Mouse (Mus musculus): Measurements from ENCODE around the gene Stk10. TPM values are rescaled to one million over a fixed set of nuclear protein-coding genes. Genes with fewer than 3 reads are reported as not detected.

The Stk10 gene
- total RNA-seq, 2 experiments from 2014 or later, result 13.9 to 16.7 TPM

DNA sequence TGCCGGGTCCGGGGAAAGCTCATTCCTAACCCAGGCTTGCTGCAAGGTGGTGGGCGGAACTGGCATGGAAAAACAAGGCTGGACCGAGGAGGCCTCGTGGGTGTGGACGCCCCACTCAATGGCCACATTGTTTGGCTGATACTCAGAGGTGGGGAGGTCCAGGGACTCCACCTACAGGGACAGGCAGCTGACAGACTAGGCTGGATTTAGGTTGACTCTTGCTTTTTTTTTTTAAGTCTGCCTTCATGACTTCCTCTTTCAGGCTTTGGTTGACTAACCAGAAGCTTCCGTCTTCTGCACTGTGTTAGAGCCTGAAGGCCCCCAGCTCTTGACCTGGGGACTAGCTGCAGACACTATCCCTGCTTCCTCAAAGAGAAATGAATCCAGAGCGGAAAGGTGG, 32.0 kb downstream of the Stk10 start:
- intact Hi-C loops (cut with DNase I), result loop anchor here (2.0 kb wide), 1 partner anchor 30 kb away; no protein-coding TSS in a partner anchor
- peak in 1 of 2 experiments; percentile 49 for DNase-seq

DNA sequence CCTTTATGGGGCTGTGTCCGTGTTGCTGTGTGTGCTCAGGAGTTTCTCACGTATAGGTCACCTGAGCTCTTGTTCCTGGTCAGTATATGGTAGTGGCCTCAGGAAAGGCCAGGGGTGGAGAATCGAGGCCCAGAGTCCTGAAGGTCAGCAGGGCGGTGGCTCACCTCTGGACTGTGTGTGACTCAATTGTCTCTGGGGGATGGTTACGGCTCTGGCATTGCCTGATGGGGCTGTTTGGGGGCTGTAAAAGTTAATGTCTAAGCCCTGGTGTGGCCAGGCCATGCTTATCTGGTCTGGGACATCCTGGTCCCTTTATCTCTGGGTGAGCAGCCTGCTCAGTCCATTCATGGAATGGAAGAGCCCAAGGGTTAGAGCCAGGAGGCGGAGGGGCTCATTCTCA, 33.1 kb downstream of the Stk10 start:
- intact Hi-C loops (cut with DNase I), result no loop called here
- DNase-seq, result no peak

DNA sequence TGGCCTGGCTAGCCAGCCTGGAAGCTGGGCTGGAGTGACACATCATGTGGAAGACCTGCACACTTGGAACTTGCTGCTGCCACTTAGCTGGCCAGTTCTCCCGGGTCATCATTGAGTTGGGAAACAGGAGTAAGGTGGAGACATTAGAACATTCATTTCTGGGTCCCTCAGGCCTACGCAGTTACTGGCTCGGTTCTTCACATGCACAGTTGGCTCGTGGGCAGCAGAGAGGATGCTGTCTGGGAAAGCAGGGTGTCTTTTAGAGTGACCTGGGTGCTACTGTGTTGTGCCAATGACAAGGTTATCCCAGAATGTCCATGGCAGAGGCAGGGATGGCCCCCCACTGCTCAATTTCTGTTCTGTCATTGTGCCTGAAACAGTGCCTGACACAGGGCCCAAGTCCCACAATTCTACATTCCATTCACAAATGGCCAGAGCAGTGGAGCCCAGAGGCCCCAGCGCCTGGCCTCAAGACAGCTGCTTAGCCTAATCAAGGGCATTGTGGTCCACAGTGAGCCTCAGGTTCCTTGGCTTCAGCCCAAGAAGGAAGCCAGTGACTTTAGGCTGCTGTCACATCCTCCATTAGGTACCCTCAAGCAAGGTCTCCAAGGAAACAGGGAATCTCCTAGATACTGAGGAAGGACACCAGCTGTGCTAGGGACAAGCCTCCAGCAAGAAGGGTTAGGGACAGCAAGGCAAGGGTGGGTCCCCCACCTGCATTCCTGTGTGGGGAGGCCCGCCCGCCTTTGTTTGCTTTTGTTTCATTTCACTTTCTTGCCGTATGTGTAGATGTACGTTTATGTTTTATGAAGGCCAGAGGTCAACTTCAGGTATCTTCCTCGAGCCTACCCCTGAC, 34.1 kb downstream of the Stk10 start:
- intact Hi-C loops (cut with DNase I), result no loop called here
- DNase-seq, result peak in 1 of 2 experiments; percentile 9

DNA sequence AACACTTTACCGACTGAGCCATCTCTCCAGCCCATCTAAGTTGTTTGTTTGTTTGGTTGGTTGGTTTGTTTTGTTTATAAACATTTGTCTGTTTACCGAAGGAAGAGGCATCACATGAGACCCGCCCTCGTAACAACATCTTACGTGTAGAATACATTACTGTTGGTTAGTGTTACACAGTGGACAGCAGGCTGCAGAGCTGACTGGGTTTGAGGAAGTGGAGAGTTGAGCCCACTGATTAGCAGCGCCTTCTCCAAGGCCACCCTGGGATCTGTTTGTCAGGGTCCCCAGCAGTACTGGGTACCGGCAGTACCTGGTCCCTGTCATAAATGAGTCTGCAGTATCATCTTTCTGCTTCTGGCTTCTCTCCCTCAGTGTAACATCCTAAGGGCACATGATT, 35.0 kb downstream of the Stk10 start:
- intact Hi-C loops (cut with DNase I), result no loop called here
- no peak for DNase-seq

DNA sequence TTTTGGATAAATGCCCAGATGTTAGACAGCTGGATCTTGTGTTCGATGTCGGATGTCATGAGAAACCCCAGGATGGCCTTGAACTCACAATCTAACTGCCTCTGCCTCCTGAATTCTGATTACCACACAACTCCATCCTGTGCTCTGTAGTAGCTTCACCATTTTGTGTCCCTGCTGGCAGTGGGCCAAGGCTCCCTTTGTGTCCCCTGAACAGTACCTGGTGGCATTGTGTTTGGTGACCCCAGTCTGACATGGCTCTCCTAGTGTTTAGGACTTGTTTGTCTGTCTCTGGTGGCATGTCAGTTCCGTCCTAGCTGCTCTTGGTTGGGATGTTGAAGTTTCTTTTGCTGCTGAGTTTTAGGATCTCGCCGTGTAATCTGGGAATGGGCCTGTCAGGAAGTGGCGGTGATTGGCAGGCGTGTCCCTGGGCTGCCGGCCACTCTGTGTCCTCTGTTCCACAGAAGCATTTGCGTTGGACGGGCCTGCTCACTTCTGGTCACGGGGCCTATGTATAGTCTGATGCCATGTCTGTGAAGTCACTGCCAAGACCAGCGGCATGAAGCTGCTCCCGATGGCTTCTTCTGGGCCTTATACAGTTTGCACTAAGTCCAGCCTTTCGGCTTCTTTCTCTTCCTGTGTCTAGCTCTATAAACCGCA, 35.7 kb downstream of the Stk10 start:
- intact Hi-C loops (cut with DNase I), result no loop called here
- DNase-seq, result peak in 1 of 2 experiments; percentile 26

DNA sequence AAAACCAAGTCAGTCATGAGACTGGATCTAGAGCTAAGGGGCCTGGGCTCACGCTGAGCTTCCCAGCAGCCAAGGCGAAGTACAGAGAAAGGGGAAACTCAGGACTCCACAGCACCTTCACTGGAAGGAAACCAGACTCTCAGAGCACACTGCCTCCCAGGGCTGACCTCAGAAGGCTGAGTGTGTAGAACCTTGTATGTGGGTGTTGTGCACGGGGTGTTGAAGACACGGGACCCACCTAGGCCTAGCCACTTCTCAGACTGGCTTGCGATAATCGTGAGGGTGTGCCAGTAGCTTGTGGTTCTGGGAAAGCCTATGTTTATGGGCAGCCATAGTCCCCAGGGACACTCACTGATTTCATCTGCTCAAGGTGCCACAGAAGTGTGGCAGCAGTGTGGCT, 38.0 kb downstream of the Stk10 start:
- no peak for DNase-seq
- intact Hi-C loops (cut with DNase I), result no loop called here

DNA sequence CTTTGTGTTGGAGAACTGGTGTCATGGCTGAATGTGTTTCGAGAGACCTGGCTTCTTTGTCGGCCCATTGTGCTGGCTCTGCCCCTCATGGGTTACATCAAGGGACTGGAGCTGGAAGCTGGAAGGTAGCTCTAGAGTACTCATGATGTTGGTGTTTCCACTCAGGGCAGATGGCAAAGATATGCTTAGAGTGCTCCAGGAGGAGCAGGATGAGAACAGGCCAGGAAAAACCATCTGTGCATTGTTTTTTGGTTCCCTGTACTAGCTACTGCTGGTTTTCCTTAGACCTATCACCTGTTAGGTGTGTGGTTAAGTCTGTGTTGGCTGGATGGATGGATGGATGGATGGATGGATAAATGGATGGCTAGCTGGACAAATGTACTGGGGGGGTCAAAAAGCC, 40.6 kb downstream of the Stk10 start:
- intact Hi-C loops (cut with DNase I), result no loop called here
- DNase-seq, result no peak

DNA sequence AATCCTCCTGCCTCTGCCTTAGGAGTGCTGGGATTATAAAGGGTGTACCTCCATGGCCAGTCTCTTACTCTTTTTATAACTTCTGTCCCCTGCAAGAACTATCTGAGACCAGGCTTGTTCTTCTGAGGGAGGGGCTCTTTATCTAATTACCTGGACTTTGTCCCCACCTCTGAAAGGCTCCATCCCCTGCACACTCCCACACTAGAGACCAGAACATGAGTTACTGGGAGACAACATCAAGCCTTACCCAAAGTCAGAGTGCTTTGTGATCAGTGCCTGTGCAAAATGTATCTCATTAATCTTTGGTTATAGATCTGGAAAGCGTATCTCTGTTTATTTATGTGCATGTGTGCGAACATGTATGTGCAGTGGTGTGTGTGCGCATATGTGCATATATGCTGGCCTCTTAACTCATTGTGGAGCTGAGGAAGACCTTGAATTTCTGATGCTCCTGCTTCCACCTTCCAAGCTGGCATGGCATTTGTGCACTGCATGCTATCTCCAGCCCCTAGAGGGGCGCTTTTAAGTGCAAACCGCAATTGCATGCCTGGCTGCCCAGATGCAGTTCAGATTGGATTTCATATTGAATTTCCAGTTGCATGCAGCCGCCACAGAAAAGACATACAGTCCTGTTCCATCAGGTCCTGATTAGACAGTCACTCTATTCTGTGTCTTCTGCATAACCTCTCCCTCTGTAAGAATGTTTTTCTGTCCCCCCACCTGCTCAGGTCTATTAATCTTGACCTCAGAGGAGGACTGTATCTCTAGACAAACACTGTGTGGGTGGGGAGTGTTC, 43.1 kb downstream of the Stk10 start:
- intact Hi-C loops (cut with DNase I), result no loop called here

DNA sequence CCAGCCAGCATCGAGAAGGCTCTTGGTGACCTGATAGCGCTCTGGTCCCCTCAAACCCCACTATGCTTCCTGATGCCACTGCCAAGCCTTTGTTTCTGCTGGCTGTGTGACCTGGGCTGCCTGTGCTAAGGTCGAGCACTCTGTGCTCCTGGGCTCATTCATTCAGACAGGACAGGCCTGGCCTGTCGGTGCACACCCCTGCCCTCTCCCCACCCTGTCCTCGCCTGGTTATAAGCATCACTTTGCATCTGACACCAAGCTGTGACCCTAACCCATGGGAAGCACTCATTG, 43.6 kb downstream of the Stk10 start:
- intact Hi-C loops (cut with DNase I), result no loop called here
- no peak for DNase-seq

More for the DNA sequence above, 43.1 kb downstream of the Stk10 start:
- DNase-seq, result no peak

DNA sequence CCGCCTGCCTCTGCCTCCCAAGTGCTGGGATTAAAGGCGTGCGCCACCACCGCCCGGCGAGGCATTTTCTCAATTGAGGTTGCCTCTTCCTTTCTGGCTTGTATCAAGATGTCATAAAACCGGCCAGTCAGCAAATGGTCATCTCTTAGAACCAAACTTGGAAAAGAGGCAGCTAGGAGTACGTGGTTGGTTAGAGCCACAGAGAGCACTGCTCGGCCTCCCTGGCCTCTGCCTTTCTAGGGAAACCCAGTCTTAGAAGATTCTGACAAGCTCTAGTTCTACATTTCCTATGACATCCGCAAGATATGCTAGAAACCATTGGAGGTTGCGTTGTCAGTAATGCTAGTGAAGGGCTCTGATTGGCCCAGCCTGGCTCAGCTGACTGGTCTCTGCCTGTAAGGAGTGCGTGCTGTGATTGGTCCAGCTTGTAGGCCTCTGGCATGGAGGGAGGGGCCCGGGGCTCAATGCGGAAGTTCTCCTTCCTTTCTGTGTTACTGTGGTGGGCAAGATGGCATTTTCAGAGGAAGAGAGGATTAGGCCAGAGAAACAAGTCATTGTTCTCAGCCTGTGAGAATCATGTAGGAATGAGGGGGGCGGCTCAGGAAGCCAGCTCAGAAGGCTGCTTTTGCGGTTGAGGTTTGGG, 47.3 kb downstream of the Stk10 start:
- DNase-seq, result peak in 1 of 2 experiments; percentile 57
- intact Hi-C loops (cut with DNase I), result no loop called here

DNA sequence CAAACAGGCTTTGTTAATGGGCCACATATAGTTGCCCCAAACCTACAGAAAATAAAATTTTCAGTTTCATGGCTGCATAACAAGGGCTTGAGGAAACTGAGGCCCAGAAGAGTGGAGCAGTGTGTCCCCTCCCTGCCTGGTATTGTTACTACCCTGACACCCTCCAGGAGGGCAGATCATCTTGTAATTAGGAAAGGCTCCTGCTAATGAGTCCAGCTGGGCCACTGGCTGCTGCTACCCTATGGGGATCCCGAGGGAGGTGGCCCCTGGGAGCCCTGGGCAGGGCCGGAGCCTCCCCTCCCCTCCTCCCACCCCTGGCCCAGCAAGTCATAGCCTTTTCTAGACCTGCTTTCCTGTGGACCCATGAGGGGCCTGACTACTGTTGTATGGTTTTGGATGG, 47.9 kb downstream of the Stk10 start:
- DNase-seq, result no peak
- intact Hi-C loops (cut with DNase I), result no loop called here

DNA sequence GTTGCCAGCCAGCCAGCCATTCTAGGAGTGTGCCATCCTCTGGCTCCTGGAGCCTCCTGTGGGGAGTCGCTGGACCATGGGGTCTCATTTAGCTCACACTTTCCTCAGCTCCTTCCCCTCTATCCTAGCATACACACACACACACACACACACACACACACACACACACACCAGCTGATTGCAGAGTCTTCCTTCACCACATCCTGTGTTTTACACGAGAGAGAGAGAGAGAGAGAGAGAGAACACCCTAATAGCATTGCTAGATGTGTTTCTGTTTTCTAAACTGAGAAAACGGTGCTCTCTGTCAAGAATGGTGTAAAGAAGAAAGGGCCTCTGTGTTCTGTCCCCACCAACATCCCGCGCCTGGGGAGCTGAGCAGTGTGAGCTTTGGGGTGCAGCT, 49.7 kb downstream of the Stk10 start:
- no peak for DNase-seq
- intact Hi-C loops (cut with DNase I), result no loop called here

DNA sequence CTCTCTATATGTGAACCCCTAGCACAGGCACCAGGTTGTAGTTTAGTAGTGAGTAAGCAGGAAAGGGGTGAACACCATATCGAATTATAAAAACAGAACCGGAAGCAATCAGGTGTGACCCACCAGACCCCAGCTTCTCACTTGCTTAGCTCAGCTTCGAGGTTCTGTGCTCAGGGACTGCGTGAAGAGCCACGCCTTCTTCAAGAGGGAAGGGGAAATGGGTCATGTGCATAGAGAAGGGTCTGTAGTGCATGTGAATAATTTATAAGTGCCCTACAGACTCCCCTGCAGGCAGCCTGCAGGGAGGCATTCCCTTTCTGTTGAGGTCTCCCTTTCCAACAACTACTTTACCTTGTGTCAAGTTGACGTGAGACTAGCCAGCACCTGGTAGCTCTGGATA, 52.9 kb downstream of the Stk10 start:
- no peak for DNase-seq
- intact Hi-C loops (cut with DNase I), result no loop called here

DNA sequence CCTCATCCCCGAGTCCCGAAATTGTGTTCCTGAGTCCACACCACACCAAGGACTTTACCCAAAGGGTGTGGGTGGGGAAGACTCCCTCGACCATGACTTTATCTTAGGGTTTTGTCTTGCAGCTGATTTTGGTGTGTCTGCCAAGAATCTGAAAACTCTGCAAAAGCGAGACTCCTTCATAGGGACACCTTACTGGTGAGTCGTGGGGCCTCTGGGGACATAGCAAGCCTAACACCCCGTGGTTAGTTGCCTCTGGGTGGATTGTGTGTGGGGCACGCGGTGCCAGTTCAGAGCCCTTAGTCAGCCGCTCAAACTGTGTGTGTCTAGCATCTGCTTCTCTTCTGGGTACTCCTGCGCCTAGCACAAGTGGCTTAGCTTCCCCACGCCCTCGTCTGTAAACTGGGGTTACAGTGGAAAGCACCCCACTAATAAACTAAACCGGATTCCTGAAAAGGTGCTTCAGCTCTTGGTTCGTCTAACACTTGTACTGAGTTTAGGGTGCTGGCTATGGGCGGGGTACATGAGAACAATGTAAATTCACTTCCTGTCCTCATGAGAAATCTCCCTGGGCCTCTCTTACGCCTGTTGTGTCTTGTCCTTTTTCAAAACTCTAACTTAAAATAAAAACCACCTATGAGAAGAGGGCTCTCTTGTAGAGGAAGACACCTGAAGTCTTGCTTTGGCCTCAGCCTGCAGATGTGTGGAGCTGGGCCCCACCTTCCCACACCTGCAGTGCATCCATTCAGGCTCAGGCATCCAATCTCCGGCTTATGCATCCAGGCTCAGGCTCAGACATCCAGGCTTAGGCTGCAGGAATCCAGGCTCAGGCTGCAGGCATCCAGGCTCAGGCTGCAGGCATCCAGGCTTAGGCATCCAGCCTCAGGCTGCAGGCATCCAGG, 54.3 kb downstream of the Stk10 start:
- intact Hi-C loops (cut with DNase I), result loop anchor here (1.0 to 2.0 kb wide), 3 partner anchors 57 to 245 kb away; no protein-coding TSS in a partner anchor
- DNase-seq, result no peak

DNA sequence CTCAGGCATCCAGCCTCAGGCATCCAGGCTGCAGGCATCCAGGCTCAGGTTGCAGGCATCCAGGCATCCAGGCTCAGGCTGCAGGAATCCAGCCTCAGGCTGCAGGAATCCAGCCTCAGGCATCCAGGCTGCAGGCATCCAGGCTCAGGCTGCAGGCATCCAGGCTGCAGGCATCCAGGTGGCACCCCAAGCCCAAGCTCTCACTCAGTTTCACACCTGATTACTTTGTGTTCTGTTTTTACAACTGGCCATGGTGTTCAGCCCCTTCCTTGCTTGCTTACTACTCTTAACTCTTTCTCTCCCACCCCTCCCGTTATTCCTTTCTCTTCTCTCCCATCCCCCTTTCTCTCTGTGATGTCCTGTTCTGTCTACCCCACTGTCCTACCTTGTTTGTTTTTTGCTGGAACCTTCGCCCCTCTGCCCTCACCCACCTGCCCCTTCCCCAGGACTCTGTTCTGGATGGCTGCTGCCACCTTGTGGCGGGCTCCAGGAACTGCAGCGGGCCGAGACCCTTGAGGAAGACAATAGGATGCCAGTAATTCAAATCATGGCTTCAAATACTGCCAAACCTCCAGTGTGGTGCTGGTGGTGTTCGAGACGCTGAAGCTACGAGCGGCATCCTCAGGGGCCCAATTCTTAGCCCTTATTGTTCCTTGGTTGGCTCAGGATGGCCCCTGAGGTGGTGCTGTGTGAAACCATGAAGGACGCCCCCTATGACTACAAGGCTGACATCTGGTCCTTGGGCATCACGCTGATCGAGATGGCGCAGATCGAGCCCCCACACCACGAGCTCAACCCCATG, 55.2 kb downstream of the Stk10 start:
- peak; percentile 76 to 87 for DNase-seq
- intact Hi-C loops (cut with DNase I), result loop anchor here (1.0 to 2.0 kb wide), 3 partner anchors 57 to 245 kb away; no protein-coding TSS in a partner anchor

DNA sequence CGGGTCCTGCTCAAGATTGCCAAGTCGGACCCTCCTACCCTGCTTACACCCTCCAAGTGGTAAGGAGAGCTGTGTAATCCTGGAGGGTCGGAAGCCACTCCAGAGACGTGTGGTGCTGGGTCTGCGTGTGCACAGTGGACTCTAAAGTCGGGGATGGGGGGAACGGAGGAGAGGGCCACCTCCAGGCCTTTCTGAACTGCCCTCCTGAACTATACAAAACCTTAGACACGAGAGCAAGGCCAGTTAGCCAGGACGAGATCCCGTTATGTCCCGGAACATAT, 55.7 kb downstream of the Stk10 start:
- no peak for DNase-seq
- intact Hi-C loops (cut with DNase I), result loop anchor here (1.0 to 2.0 kb wide), 3 partner anchors 58 to 246 kb away; no protein-coding TSS in a partner anchor

DNA sequence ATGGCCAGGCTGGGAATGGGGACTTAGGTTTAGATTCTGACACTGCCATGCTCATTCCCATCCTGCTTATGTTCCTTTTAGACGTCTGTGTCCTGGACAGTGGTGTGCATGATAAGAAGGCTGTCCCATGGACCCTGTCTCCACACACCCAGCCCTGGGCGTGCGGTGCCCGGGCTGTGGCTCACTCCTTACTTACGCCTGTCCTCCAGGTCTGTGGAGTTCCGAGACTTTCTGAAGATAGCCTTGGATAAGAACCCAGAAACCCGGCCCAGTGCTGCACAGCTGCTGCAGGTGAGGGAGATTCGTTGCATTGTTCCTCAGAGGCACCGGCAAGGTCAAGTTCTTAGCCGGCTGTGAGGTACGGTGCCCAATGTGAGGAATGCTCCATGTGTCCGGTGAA, 56.1 kb downstream of the Stk10 start:
- DNase-seq, result no peak
- intact Hi-C loops (cut with DNase I), result loop anchor here (2.0 kb wide), 2 partner anchors 58 to 246 kb away; no protein-coding TSS in a partner anchor

DNA sequence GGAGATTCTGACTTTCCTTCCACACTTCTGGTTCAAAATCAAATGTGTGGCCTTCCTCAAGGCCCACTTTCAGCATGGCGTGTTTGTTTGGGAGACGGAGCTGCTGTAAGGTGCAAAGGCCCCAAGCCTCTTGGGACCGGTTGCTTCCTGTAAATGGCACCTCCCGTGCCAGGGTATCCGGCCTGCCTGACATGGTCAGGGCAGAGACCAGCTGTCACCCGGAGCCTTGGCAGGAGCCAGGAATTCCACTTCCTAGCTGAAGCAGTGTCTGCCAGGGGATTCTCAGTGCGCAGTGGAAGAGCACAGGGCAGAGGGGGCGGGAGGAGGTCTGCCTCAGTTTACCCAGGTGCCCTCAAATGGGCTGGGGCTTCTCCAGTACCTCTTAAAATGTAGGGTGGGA, 56.7 kb downstream of the Stk10 start:
- peak in 1 of 2 experiments; percentile 27 for DNase-seq
- intact Hi-C loops (cut with DNase I), result loop anchor here (2.0 kb wide), 2 partner anchors 59 to 247 kb away; no protein-coding TSS in a partner anchor

DNA sequence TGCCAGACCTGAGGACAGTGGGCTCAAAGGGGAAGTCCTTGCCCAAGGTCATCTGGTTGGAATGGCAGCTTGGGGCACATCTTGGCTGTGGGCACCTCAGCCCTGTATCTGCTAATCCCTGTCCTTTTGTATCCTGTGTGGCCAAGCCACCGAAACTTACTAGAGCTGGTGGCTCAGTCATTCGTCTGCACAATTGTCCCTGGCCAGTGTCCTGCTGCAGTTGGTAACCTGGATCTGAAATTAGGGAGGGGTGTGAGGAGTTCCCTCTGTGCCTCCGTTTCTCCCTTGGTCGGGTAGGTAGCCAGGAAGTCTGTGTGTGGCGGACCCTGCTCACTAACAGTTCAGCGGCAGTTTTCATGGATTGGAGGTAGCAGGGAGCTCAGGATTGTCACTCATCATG, 57.1 kb downstream of the Stk10 start:
- DNase-seq, result no peak
- intact Hi-C loops (cut with DNase I), result no loop called here
